Mouse (Mus musculus) erythroblast, embryonic 14.5 days (primary cell): ENCODE data around the gene Nfix.

Experiments used
- GATA1 ChIP-seq: IDR thresholded peaks from 2 replicates; pipeline ENCODE4 v1.6.1; 2012; ENCODE audit warnings: low read length, inconsistent platforms, mixed read lengths
- TAL1 ChIP-seq: IDR thresholded peaks from 3 replicates; pipeline ENCODE4 v1.6.1; 2012; ENCODE audit warnings: low read length, inconsistent platforms, mixed read lengths

DNA sequence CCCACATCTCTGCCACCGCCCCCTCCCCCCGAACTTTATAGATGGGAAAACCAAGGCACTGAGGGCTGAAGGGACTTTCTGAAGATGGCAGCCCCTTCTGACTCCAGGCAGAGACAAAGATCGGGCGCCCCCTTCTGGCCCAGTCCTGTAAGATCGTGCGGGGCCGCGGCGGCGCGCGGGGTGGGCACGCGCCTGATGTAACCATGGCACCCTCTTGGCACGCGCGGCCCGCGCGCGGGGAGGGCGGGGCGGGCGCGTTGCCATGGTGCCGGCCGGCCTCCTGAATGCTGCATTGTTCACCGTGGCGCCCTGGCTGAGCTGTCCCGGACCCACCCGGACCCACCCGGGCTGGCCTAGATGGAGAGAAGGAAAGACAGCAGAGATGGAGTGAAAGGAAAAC lies 10.8 kb upstream of the Nfix start:
- no peak for TF ChIP-seq GATA1
- no peak for TF ChIP-seq TAL1
